Mouse (Mus musculus): ENCODE measurements around the gene Raf1. TPM values are rescaled to one million over a fixed set of nuclear protein-coding genes. Genes with fewer than 3 reads are reported as not detected.

Raf1 gene
- total RNA-seq (2012; rRNA removed) (79.3 and 79.7 TPM in 2 replicates), polyA plus RNA-seq (2012; ENCODE audit: insufficient read depth in 1 of 2, insufficient read length in 2 of 2, low read depth in 1 of 2, low replicate concordance in 2 of 2, missing spikeins in 1 of 2) (10 to 100 TPM in 1 of 2 experiments, not detected in 1; 80.7 TPM)

DNA sequence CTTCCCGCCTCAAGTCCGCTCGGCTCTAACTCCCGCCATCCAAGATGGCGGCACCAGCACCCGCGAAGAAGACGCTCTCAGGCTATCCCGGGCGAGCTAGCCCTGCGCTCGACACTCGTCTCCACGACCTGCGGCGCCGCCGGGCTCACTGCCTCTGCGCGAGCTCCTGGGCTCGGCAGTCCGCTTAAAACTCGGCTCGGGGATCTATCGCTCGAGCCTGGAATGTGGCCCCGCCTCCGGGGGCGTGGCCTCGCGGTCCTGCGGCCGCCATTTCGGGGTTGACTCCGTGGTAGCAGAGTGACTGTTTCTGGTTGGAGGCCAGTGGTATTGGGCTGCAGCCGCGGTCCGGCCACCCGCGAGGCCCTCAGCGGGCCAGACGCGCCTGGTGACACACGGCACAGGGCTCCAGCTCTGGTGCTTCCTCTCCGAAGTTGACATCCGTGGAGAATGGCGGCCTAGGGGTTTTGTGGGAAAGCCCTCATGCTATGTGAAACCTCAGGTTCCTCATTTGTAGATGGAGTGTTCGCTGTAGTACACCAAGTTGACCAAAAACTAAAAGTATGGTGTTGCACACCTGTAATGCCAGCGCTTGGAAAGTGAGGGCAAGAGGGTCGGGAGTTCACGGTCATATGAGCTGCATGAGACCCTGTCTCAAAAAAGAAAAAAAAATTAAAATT is at the start of gene Raf1:
Gene Raf1 (minus strand): TSS at position 184 of the 677 bp plus-strand sequence.
- Histone ChIP-seq H3K79me2 (ENCODE audit: control insufficient read depth, insufficient read depth, low read length, poor library complexity) (peaks cover 44% of the 10 kb centered on the region), H3K27me3 (ENCODE audit: control insufficient read depth in 1 of 2, insufficient read depth in 2 of 2, low read length in 2 of 2) (no peaks in the 10 kb centered on the region), H3K27ac (ENCODE audit: control insufficient read depth, low read depth, low read length) (peak within 1 kb of the TSS; percentile 85), H3K36me3 (ENCODE audit: control insufficient read depth in 1 of 2, insufficient read depth in 2 of 2, low read length in 2 of 2) (peaks cover 0 to 32% of the 10 kb centered on the region in 2 experiments; a peak in 2 of 4 replicates), H3K4me3 (ENCODE audit: control insufficient read depth in 1 of 2, insufficient read depth in 1 of 2, low read depth in 2 of 2, low read length in 2 of 2) (peak within 1 kb of the TSS; percentile 82 to 85), H3K4me1 (ENCODE audit: control insufficient read depth in 1 of 2, insufficient read depth in 2 of 2, low read length in 2 of 2) (peaks cover 0 to 18% of the 10 kb centered on the region in 2 experiments; a peak in 3 of 4 replicates), H3K9me3 (replicated peaks; ENCODE audit: insufficient read depth, low read length) (no peaks in the 10 kb centered on the region), H3K9ac (ENCODE audit: control insufficient read depth, low read depth, low read length, poor library complexity, severe bottlenecking) (peak within 1 kb of the TSS; percentile 94)
- no peak for TF ChIP-seq GATA1 (IDR thresholded peaks at IDR 0.05; ENCODE audit: low read depth, low read length)
- no peak for TF ChIP-seq CTCF (IDR thresholded peaks at IDR 0.05 in 2 of 3, conservative IDR thresholded peaks at IDR 0.05 in 1 of 3; ENCODE audit: control insufficient read depth in 1 of 3, insufficient read depth in 1 of 3, low read depth in 2 of 3, low read length in 3 of 3, poor library complexity in 1 of 3, severe bottlenecking in 1 of 3)
- peak; percentile 81 to 98 for TF ChIP-seq POLR2A (IDR thresholded peaks at IDR 0.05; ENCODE audit: control insufficient read depth in 1 of 2, insufficient read depth in 1 of 2, low read depth in 1 of 2, low read length in 2 of 2, poor library complexity in 1 of 2)
- TF ChIP-seq MXI1 (IDR thresholded peaks at IDR 0.05; ENCODE audit: low read depth, low read length), result peak; percentile 91; the same call in 1 of the 2 replicates
- peak; percentile 78 for TF ChIP-seq NRF1 (IDR thresholded peaks at IDR 0.05; ENCODE audit: insufficient read depth, low read depth, low read length, poor library complexity, severe bottlenecking)
- TF ChIP-seq ETS1 (IDR thresholded peaks at IDR 0.05; ENCODE audit: low read depth, low read length), result peak; percentile 53; the same call in 1 of the 2 replicates
- 0 out of 2 replicates have a peak, but pooled peaks have one; percentile 46 for TF ChIP-seq POLR2AphosphoS5 (IDR thresholded peaks at IDR 0.05; ENCODE audit: borderline replicate concordance, low read depth, low read length)
- peak; percentile 88 for TF ChIP-seq TCF12 (IDR thresholded peaks at IDR 0.05; ENCODE audit: low read depth, low read length)
- TF ChIP-seq SIN3A (IDR thresholded peaks at IDR 0.05; ENCODE audit: low read length), result peak; percentile 96
- TF ChIP-seq CHD1 (IDR thresholded peaks at IDR 0.05; ENCODE audit: low read depth, low read length), result 0 out of 2 replicates have a peak, but pooled peaks have one; percentile 36
- peak; percentile 92 for TF ChIP-seq HCFC1 (IDR thresholded peaks at IDR 0.05; ENCODE audit: low read depth, low read length)
- peak; percentile 20; the same call in 1 of the 2 replicates for TF ChIP-seq ZC3H11A (IDR thresholded peaks at IDR 0.05; ENCODE audit: low read depth, low read length)
- TF ChIP-seq TAL1 (IDR thresholded peaks at IDR 0.05; ENCODE audit: low read length), result no peak
- peak; percentile 86; the same call in 1 of the 2 replicates for TF ChIP-seq MAZ (IDR thresholded peaks at IDR 0.05; ENCODE audit: low read depth, low read length)
- TF ChIP-seq GABPA (IDR thresholded peaks at IDR 0.05; ENCODE audit: low read depth, low read length), result no peak
- TF ChIP-seq MYC (IDR thresholded peaks at IDR 0.05; ENCODE audit: low read depth, low read length), result peak; percentile 86; the same call in 1 of the 2 replicates
- 0 out of 2 replicates have a peak, but pooled peaks have one; percentile 2 for TF ChIP-seq SMC3 (IDR thresholded peaks at IDR 0.05; ENCODE audit: low read depth, low read length)
- no peak for TF ChIP-seq EP300 (IDR thresholded peaks at IDR 0.05; ENCODE audit: low read depth in 1 of 2, low read length in 2 of 2)
- TF ChIP-seq CHD2 (IDR thresholded peaks at IDR 0.05; ENCODE audit: low read length), result no peak
- no peak for TF ChIP-seq ELF1 (IDR thresholded peaks at IDR 0.05; ENCODE audit: low read depth, low read length)
- TF ChIP-seq MEF2A (IDR thresholded peaks at IDR 0.05; ENCODE audit: extremely low read depth, insufficient replicate concordance, low read depth, low read length, poor library complexity, severe bottlenecking), result no peak; the same call in 1 of the 2 replicates
- peak; percentile 88 for TF ChIP-seq TBP (IDR thresholded peaks at IDR 0.05; ENCODE audit: low read depth, low read length)
- TF ChIP-seq E2F4 (IDR thresholded peaks at IDR 0.05; ENCODE audit: borderline replicate concordance, low read depth, low read length), result peak; percentile 95
- peak; percentile 87 for TF ChIP-seq MAX (IDR thresholded peaks at IDR 0.05; ENCODE audit: low read length)
- TF ChIP-seq POLR2AphosphoS2 (IDR thresholded peaks at IDR 0.05; ENCODE audit: low read length), result peak; percentile 94
- TF ChIP-seq ZMIZ1 (IDR thresholded peaks at IDR 0.05; ENCODE audit: low read depth, low read length), result peak; percentile 84
- peak; percentile 98 for TF ChIP-seq NELFE (IDR thresholded peaks at IDR 0.05; ENCODE audit: low read depth, low read length)
- TF ChIP-seq ZNF384 (IDR thresholded peaks at IDR 0.05; ENCODE audit: low read depth, low read length), result peak; percentile 54
- DNase-seq (ENCODE audit: low read depth, low spot score), result peak; percentile 98

Measured in MEL (cell line).